Comparison of ENCODE assay signal across 8 mouse cellular contexts in the genomic region with DNA sequence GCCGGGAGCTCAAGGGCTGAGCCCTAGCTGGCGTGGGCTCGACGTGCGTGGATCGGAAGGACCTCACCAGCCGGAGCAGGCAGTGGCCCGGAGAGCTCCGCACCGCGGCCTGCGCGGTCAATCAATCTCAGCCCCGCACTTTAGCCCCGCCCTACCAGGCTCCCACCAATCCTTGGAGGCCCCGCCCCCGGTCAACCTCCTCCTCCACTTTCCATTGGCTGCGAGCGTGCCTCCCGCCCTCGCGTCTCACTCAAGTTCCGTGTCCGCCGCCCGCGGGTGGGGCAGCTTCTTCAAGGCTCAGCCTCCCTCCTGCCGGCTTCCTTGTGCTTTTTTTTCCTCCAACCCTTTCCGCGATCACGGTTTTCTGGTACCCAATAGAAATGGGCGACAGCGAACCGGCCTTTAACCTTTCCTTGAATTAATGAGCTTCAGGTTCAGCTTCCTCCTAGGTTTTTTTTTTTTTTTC. TPM values are rescaled to one million over a fixed set of nuclear protein-coding genes. Genes with fewer than 3 reads are reported as not detected.
DNase-seq lines count a peak whose midpoint lies in the region; ATAC-seq and TF ChIP-seq lines count a peak whose summit lies in the region.

No protein-coding gene starts in this region.

- H3K9ac ChIP-seq in heart, embryonic 15.5 days = peak overlapping the region; percentile 90
- H3K9ac ChIP-seq in liver, embryonic 13.5 days = peak overlapping the region; percentile 65
- peak overlapping the region; percentile 96 for H3K9ac ChIP-seq in stomach, embryonic 14.5 days (replicated peaks; ENCODE audit: low read depth, low read length)

- peaks cover 12% of the 10 kb centered on the region for H3K36me3 ChIP-seq in C2C12 (ENCODE audit: control insufficient read depth, insufficient read depth)
- H3K36me3 ChIP-seq in forebrain, embryonic 10.5 days (replicated peaks) = 0 out of 2 replicates have a peak, but pooled peaks cover 3% of the 10 kb centered on the region
- H3K36me3 ChIP-seq in heart, embryonic 15.5 days = no peaks in the 10 kb centered on the region
- H3K36me3 ChIP-seq in liver, embryonic 13.5 days = no peaks in the 10 kb centered on the region
- no peaks in the 10 kb centered on the region for H3K36me3 ChIP-seq in stomach, embryonic 14.5 days (ENCODE audit: control insufficient read depth, insufficient read depth, low read length)

- peak overlapping the region; percentile 92 for H3K4me2 ChIP-seq in heart, embryonic 15.5 days
- peak overlapping the region; percentile 64 for H3K4me2 ChIP-seq in liver, embryonic 13.5 days
- H3K4me2 ChIP-seq in stomach, embryonic 14.5 days (replicated peaks; ENCODE audit: low read depth, low read length) = peak overlapping the region; percentile 66

- H3K9me3 ChIP-seq in forebrain, embryonic 10.5 days = no peaks in the 10 kb centered on the region; the same call in none of the 2 replicates
- no peaks in the 10 kb centered on the region for H3K9me3 ChIP-seq in heart, embryonic 15.5 days (replicated peaks)
- no peaks in the 10 kb centered on the region for H3K9me3 ChIP-seq in liver, embryonic 13.5 days (replicated peaks)
- H3K9me3 ChIP-seq in stomach, embryonic 14.5 days (ENCODE audit: control insufficient read depth, low read depth, low read length) = no peaks in the 10 kb centered on the region

- H3ac ChIP-seq in C2C12 (ENCODE audit: control insufficient read depth, insufficient read length, low read depth) = peak overlapping the region; percentile 89

- no peak for TF ChIP-seq CTCF in C2C12 (IDR thresholded peaks at IDR 0.05; ENCODE audit: control insufficient read depth, insufficient read depth, insufficient read length)

- H3K4me1 ChIP-seq in forebrain, embryonic 10.5 days = peaks cover 64% of the 10 kb centered on the region
- H3K4me1 ChIP-seq in heart, embryonic 15.5 days (replicated peaks) = peaks cover 49% of the 10 kb centered on the region
- H3K4me1 ChIP-seq in liver, embryonic 13.5 days (replicated peaks) = peaks cover 13% of the 10 kb centered on the region
- H3K4me1 ChIP-seq in stomach, embryonic 14.5 days (ENCODE audit: control insufficient read depth, insufficient read depth, low read length) = peaks cover 12% of the 10 kb centered on the region; the same call in 1 of the 2 replicates

- peak overlapping the region; percentile 96 for H3K27ac ChIP-seq in forebrain, embryonic 10.5 days
- peak overlapping the region; percentile 90 for H3K27ac ChIP-seq in heart, embryonic 15.5 days
- H3K27ac ChIP-seq in liver, embryonic 13.5 days = no peak overlapping the region
- peak overlapping the region; percentile 97 for H3K27ac ChIP-seq in stomach, embryonic 14.5 days (ENCODE audit: low read length)

- H3K27me3 ChIP-seq in C2C12 (ENCODE audit: control insufficient read depth, insufficient read depth, insufficient read length) = no peaks in the 10 kb centered on the region
- H3K27me3 ChIP-seq in forebrain, embryonic 10.5 days (ENCODE audit: poor library complexity, severe bottlenecking) = peaks cover 20% of the 10 kb centered on the region
- H3K27me3 ChIP-seq in heart, embryonic 15.5 days = peaks cover 9% of the 10 kb centered on the region; the same call in 1 of the 2 replicates
- peaks cover 84% of the 10 kb centered on the region for H3K27me3 ChIP-seq in liver, embryonic 13.5 days
- no peaks in the 10 kb centered on the region for H3K27me3 ChIP-seq in stomach, embryonic 14.5 days (ENCODE audit: control insufficient read depth, insufficient read depth, low read length)

- 0% methylated on average over 34 of the region's 34 CpGs for WGBS in forebrain, embryonic 10.5 days
- WGBS in heart, embryonic 15.5 days = under 1% methylated on average over 34 of the region's 34 CpGs
- WGBS in liver, embryonic 13.5 days (ENCODE audit: insufficient replicate concordance) = under 1% methylated on average over 34 of the region's 34 CpGs
- WGBS in stomach, embryonic 14.5 days = under 1% methylated on average over 31 of the region's 34 CpGs

- peak overlapping the region; percentile 82 for H3K4me3 ChIP-seq in C2C12 (ENCODE audit: insufficient read depth, poor library complexity, severe bottlenecking)
- peak overlapping the region; percentile 95 for H3K4me3 ChIP-seq in forebrain, embryonic 10.5 days
- peak overlapping the region; percentile 84 for H3K4me3 ChIP-seq in heart, embryonic 15.5 days
- H3K4me3 ChIP-seq in liver, embryonic 13.5 days (replicated peaks) = peak overlapping the region; percentile 60
- H3K4me3 ChIP-seq in stomach, embryonic 14.5 days (ENCODE audit: low read depth, low read length) = peak overlapping the region; percentile 99

- H3K79me2 ChIP-seq in C2C12 (ENCODE audit: control insufficient read depth, insufficient read depth) = peaks cover 50% of the 10 kb centered on the region

- peaks cover 42% of the 10 kb centered on the region for H3K79me3 ChIP-seq in C2C12 (ENCODE audit: low read depth)

- peak; percentile 96 for DNase-seq in brain, embryonic 18.5 days (ENCODE audit: low read depth, low spot score)
- peak; percentile 99 for DNase-seq in forebrain, embryonic 10.5 days (ENCODE audit: extremely low spot score, low spot score)
- peak; percentile 100 for DNase-seq in kidney, postnatal 25 days
- peak; percentile 61 for DNase-seq in liver, embryonic 13.5 days
- DNase-seq in natural killer cell, adult 2 months (ENCODE audit: low spot score in 2 of 2) = peak; percentile 55 to 82

- peak; percentile 94 for ATAC-seq in heart, embryonic 15.5 days (replicated peaks; ENCODE audit: insufficient number of reproducible peaks, insufficient read depth, low FRiP score, low read depth)
- ATAC-seq in liver, embryonic 13.5 days (ENCODE audit: low read depth) = peak; percentile 83
- ATAC-seq in stomach, embryonic 14.5 days (ENCODE audit: insufficient number of reproducible peaks, insufficient read depth, low FRiP score, low read depth) = peak; percentile 94

TF ChIP-seq in C2C12, 6 proteins besides CTCF, POLR2A, EP300 and RAD21:
- TF ChIP-seq CEBPB (IDR thresholded peaks at IDR 0.05; ENCODE audit: low read depth) (no peak), MAX (IDR thresholded peaks at IDR 0.05) (peak; percentile 32)

RNA-seq across cellular contexts. Expression of gene Rgmb, which starts 4.4 kb away (rescaled TPM):
- polyA plus RNA-seq in C2C12 (2012; fragmentation: generic; extraction: Trizol) = 5.6 TPM
- polyA plus RNA-seq in forebrain, embryonic 10.5 days (2016; fragmentation: Nextera tagmentation; extraction: Ambion mirVana) = 14.0 and 16.6 TPM in 2 replicates
- polyA plus RNA-seq in heart, embryonic 15.5 days (2015; fragmentation: Nextera tagmentation; extraction: Ambion mirVana) = 8.0 and 11.3 TPM in 2 replicates
- 0.74 and 1.4 TPM in 2 replicates for polyA plus RNA-seq in liver, embryonic 13.5 days (2015; fragmentation: Nextera tagmentation; extraction: Ambion mirVana)
- polyA plus RNA-seq in stomach, embryonic 14.5 days (2014; fragmentation: Nextera tagmentation; extraction: Ambion mirVana) = 64.0 and 74.5 TPM in 2 replicates
